Mouse (Mus musculus) forebrain, embryonic 15.5 days (tissue): ENCODE results near the gene Gdi2. TPM values are rescaled to one million over a fixed set of nuclear protein-coding genes. Genes with fewer than 3 reads are reported as not detected.

Experiments used
- ATAC-seq: fragments of 200-750 bp; cut with Nextera tagmentation; replicated peaks from 2 replicates; pipeline ENCODE4 v1.8.0; 2017; ENCODE audit warnings: mild to moderate bottlenecking, moderate TSS enrichment, moderate library complexity
- H3K27ac ChIP-seq: fragments of 300-500 bp; sonication (generic); replicated peaks from 2 replicates; pipeline ENCODE4 v1.5.1; 2015; ENCODE audit warnings: mild to moderate bottlenecking, inconsistent platforms
- H3K27me3 ChIP-seq: fragments of 300-500 bp; sonication (generic); 2 replicates; pipeline ENCODE4 v1.6.1; 2015; ENCODE audit warnings: inconsistent platforms
- H3K36me3 ChIP-seq: fragments of 300-500 bp; sonication (generic); 2 replicates; pipeline ENCODE4 v1.6.1; 2015; ENCODE audit warnings: mild to moderate bottlenecking, inconsistent platforms
- H3K4me1 ChIP-seq: fragments of 300-500 bp; sonication (generic); 2 replicates; pipeline ENCODE4 v1.6.1; 2015; ENCODE audit warnings: inconsistent platforms
- H3K4me2 ChIP-seq: fragments of 300-500 bp; sonication (generic); replicated peaks from 2 replicates; pipeline ENCODE4 v1.6.1; 2015; ENCODE audit warnings: mild to moderate bottlenecking, inconsistent platforms
- H3K4me3 ChIP-seq: fragments of 300-500 bp; sonication (generic); 2 replicates; pipeline ENCODE4 v1.5.1; 2015; ENCODE audit warnings: mild to moderate bottlenecking, inconsistent platforms
- H3K9ac ChIP-seq: fragments of 300-500 bp; sonication (generic); replicated peaks from 2 replicates; pipeline ENCODE4 v1.6.1; 2015; ENCODE audit warnings: mild to moderate bottlenecking, inconsistent platforms
- H3K9me3 ChIP-seq: fragments of 300-500 bp; sonication (generic); 2 replicates; pipeline ENCODE4 v1.6.1; 2016; ENCODE audit warnings: inconsistent platforms
- WGBS: fragments of 180-500 bp; shearing (Covaris S2); methylation state at CpG from one replicate; pipeline ENCODE4 v1.1.7; 2015; ENCODE audit warnings: mixed read lengths; 5-methylcytosine and 5-hydroxymethylcytosine counted together
- polyA plus RNA-seq: library from polyadenylated mRNA; unstranded; fragments of >200 nt; fragmentation: Nextera tagmentation; extraction: Ambion mirVana; gene quantifications from 2 replicates; pipeline ENCODE4 v1.2.1, GENCODE M21; 2015

Gdi2 gene
- polyA plus RNA-seq, 1 experiment from 2014 or later = 427 TPM

- no peak overlapping the region for H3K27ac ChIP-seq
- no peak overlapping the region for H3K4me3 ChIP-seq
- WGBS = 73% methylated on average over 4 of the region's 4 CpGs
- no peak for ATAC-seq
- no peaks in the 10 kb centered on the region for H3K9me3 ChIP-seq
- no peak overlapping the region for H3K9ac ChIP-seq
- no peaks in the 10 kb centered on the region for H3K36me3 ChIP-seq
- no peaks in the 10 kb centered on the region for H3K27me3 ChIP-seq
- peaks cover 5% of the 10 kb centered on the region; the same call in 1 of the 2 replicates for H3K4me1 ChIP-seq
- H3K4me2 ChIP-seq = no peak overlapping the region
These were observed 5.4 kb upstream of the Gdi2 start for GRCm38 (mm10) chr13:3532451-3532850.

- Histone ChIP-seq H3K9ac (no peak overlapping the region), H3K4me3 (no peak overlapping the region), H3K9me3 (no peaks in the 10 kb centered on the region), H3K4me1 (peaks cover 8% of the 10 kb centered on the region; the same call in 1 of the 2 replicates), H3K27ac (no peak overlapping the region), H3K36me3 (no peaks in the 10 kb centered on the region), H3K4me2 (no peak overlapping the region), H3K27me3 (no peaks in the 10 kb centered on the region)
- no peak for ATAC-seq
- 94% methylated on average over 4 of the region's 4 CpGs for WGBS
These were observed 3.7 kb upstream of the Gdi2 start for GRCm38 (mm10) chr13:3534146-3534545.

- peak; percentile 58 for ATAC-seq
- H3K27me3 ChIP-seq = no peaks in the 10 kb centered on the region
These were observed 533 bp downstream of the Gdi2 start for GRCm38 (mm10) chr13:3538223-3538968.

GRCm38 (mm10) chr13:3538969-3539562 lies 1.2 kb downstream of the Gdi2 start:
- WGBS = 1% methylated on average over 15 of the region's 15 CpGs
- Histone ChIP-seq H3K4me3 (peak overlapping the region; percentile 83), H3K4me1 (peaks cover 46% of the 10 kb centered on the region), H3K4me2 (peak overlapping the region; percentile 52), H3K27me3 (no peaks in the 10 kb centered on the region), H3K27ac (peak overlapping the region; percentile 97), H3K36me3 (no peaks in the 10 kb centered on the region), H3K9me3 (no peaks in the 10 kb centered on the region), H3K9ac (peak overlapping the region; percentile 89)
- no peak for ATAC-seq

More at GRCm38 (mm10) chr13:3538223-3538968, 533 bp downstream of the Gdi2 start:
- no peaks in the 10 kb centered on the region for H3K36me3 ChIP-seq
- H3K4me1 ChIP-seq = peaks cover 45% of the 10 kb centered on the region
- peak overlapping the region; percentile 97 for H3K27ac ChIP-seq
- WGBS = under 1% methylated on average over 54 of the region's 59 CpGs
- peak overlapping the region; percentile 89 for H3K9ac ChIP-seq
- no peaks in the 10 kb centered on the region for H3K9me3 ChIP-seq
- H3K4me2 ChIP-seq = peak overlapping the region; percentile 52
- peak overlapping the region; percentile 83 for H3K4me3 ChIP-seq

- H3K4me1 ChIP-seq = peaks cover 53% of the 10 kb centered on the region
- peak overlapping the region; percentile 83 for H3K4me3 ChIP-seq
- H3K36me3 ChIP-seq = no peaks in the 10 kb centered on the region
- peak overlapping the region; percentile 89; the same call in 1 of the 2 replicates for H3K9ac ChIP-seq
- no peaks in the 10 kb centered on the region for H3K27me3 ChIP-seq
- H3K4me2 ChIP-seq = peak overlapping the region; percentile 52
- H3K27ac ChIP-seq = peak overlapping the region; percentile 64; the same call in 1 of the 2 replicates
- WGBS = 3% methylated on average over 2 of the region's 2 CpGs
- no peaks in the 10 kb centered on the region for H3K9me3 ChIP-seq
- no peak for ATAC-seq
These were observed 2.3 kb downstream of the Gdi2 start for GRCm38 (mm10) chr13:3540166-3540565.

GRCm38 (mm10) chr13:3541159-3541782 lies 3.4 kb downstream of the Gdi2 start:
- peaks cover 60% of the 10 kb centered on the region for H3K4me1 ChIP-seq
- H3K4me3 ChIP-seq = peak overlapping the region; percentile 83; the same call in 1 of the 2 replicates

GRCm38 (mm10) chr13:3544077-3544874 lies 6.4 kb downstream of the Gdi2 start:
- no peak overlapping the region for H3K27ac ChIP-seq
- WGBS = 93% methylated on average over 4 of the region's 4 CpGs
- 0 out of 2 replicates have a peak, but pooled peaks cover 5% of the 10 kb centered on the region for H3K36me3 ChIP-seq
- no peak overlapping the region for H3K4me3 ChIP-seq
- no peaks in the 10 kb centered on the region for H3K9me3 ChIP-seq
- no peak for ATAC-seq
- no peak overlapping the region for H3K4me2 ChIP-seq
- H3K9ac ChIP-seq = no peak overlapping the region
- H3K4me1 ChIP-seq = peaks cover 51% of the 10 kb centered on the region
- no peaks in the 10 kb centered on the region for H3K27me3 ChIP-seq

More at GRCm38 (mm10) chr13:3541159-3541782, 3.4 kb downstream of the Gdi2 start:
- 24% methylated on average over 2 of the region's 2 CpGs for WGBS
- H3K36me3 ChIP-seq = no peaks in the 10 kb centered on the region
- 0 out of 2 replicates have a peak, but pooled peaks have one; percentile 3 for ATAC-seq
- H3K27me3 ChIP-seq = no peaks in the 10 kb centered on the region
- peak overlapping the region; percentile 52 for H3K4me2 ChIP-seq
- H3K9ac ChIP-seq = no peak overlapping the region
- H3K9me3 ChIP-seq = no peaks in the 10 kb centered on the region
- peak overlapping the region; percentile 64 for H3K27ac ChIP-seq

- ATAC-seq = no peak
- H3K27ac ChIP-seq = no peak overlapping the region
- 71% methylated on average over 5 of the region's 5 CpGs for WGBS
- no peak overlapping the region for H3K4me3 ChIP-seq
- H3K9me3 ChIP-seq = no peaks in the 10 kb centered on the region
- H3K36me3 ChIP-seq = peaks cover 5% of the 10 kb centered on the region; the same call in 1 of the 2 replicates
- no peaks in the 10 kb centered on the region for H3K27me3 ChIP-seq
- no peak overlapping the region for H3K4me2 ChIP-seq
- H3K4me1 ChIP-seq = peaks cover 44% of the 10 kb centered on the region
- H3K9ac ChIP-seq = no peak overlapping the region
These were observed 7.1 kb downstream of the Gdi2 start for GRCm38 (mm10) chr13:3544925-3545324.

GRCm38 (mm10) chr13:3547410-3547809 lies 9.5 kb downstream of the Gdi2 start:
- H3K4me3 ChIP-seq = no peak overlapping the region
- no peaks in the 10 kb centered on the region for H3K27me3 ChIP-seq
- ATAC-seq = no peak
- H3K4me2 ChIP-seq = no peak overlapping the region
- H3K9me3 ChIP-seq = no peaks in the 10 kb centered on the region
- 83% methylated on average over 3 of the region's 3 CpGs for WGBS
- H3K27ac ChIP-seq = no peak overlapping the region
- H3K36me3 ChIP-seq = peaks cover 11% of the 10 kb centered on the region
- no peak overlapping the region for H3K9ac ChIP-seq
- peaks cover 23% of the 10 kb centered on the region for H3K4me1 ChIP-seq

GRCm38 (mm10) chr13:3547856-3548255 lies 10.0 kb downstream of the Gdi2 start:
- peaks cover 15% of the 10 kb centered on the region for H3K36me3 ChIP-seq
- no peak overlapping the region for H3K4me3 ChIP-seq
- no peak overlapping the region for H3K9ac ChIP-seq
- no peak overlapping the region for H3K27ac ChIP-seq
- WGBS = 87% methylated on average over 6 of the region's 6 CpGs
- H3K4me2 ChIP-seq = no peak overlapping the region
- no peak for ATAC-seq
- H3K27me3 ChIP-seq = no peaks in the 10 kb centered on the region
- H3K9me3 ChIP-seq = no peaks in the 10 kb centered on the region
- H3K4me1 ChIP-seq = peaks cover 19% of the 10 kb centered on the region; the same call in 1 of the 2 replicates

- H3K27me3 ChIP-seq = no peaks in the 10 kb centered on the region
- no peak overlapping the region for H3K4me2 ChIP-seq
- H3K4me3 ChIP-seq = no peak overlapping the region
- H3K9ac ChIP-seq = no peak overlapping the region
- no peak for ATAC-seq
- 96% methylated on average over 1 of the region's 1 CpGs for WGBS
- H3K36me3 ChIP-seq = peaks cover 62% of the 10 kb centered on the region
- no peak overlapping the region for H3K27ac ChIP-seq
- H3K9me3 ChIP-seq = no peaks in the 10 kb centered on the region
- no peaks in the 10 kb centered on the region for H3K4me1 ChIP-seq
These were observed 25.3 kb downstream of the Gdi2 start for GRCm38 (mm10) chr13:3563130-3563529.
